Mouse (Mus musculus) heart, postnatal 0 days (tissue): Measurements from ENCODE around the gene Slc25a41. TPM values are rescaled to one million over a fixed set of nuclear protein-coding genes. Genes with fewer than 3 reads are reported as not detected.

Source experiments
- ATAC-seq: fragments of 200-750 bp; cut with Nextera tagmentation; 2 replicates; pipeline ENCODE4 v1.8.0; 2017; ENCODE audit warnings: low read depth, moderate number of reproducible peaks, moderate library complexity; ENCODE audit not compliant: insufficient read depth
- DNase-seq: peaks from one replicate; pipeline ENCODE4 v3.0.0-alpha.2; 2016; ENCODE audit warnings: low spot score
- H3K27ac ChIP-seq: fragments of 300-500 bp; sonication (generic); 2 replicates; pipeline ENCODE4 v1.5.1; 2014; ENCODE audit warnings: low read depth, mild to moderate bottlenecking
- H3K27me3 ChIP-seq: fragments of 300-500 bp; sonication (generic); 2 replicates; pipeline ENCODE4 v1.6.1; 2014; ENCODE audit warnings: low read length, mixed read lengths; ENCODE audit not compliant: control insufficient read depth, insufficient read depth
- H3K36me3 ChIP-seq: fragments of 300-500 bp; sonication (generic); replicated peaks from 2 replicates; pipeline ENCODE4 v1.6.1; 2014; ENCODE audit warnings: low read length, mixed read lengths; ENCODE audit not compliant: control insufficient read depth, insufficient read depth
- H3K4me1 ChIP-seq: fragments of 300-500 bp; sonication (generic); 2 replicates; pipeline ENCODE4 v1.6.1; 2014; ENCODE audit warnings: antibody characterized with exemption; ENCODE audit not compliant: control insufficient read depth, insufficient read depth
- H3K4me2 ChIP-seq: fragments of 300-500 bp; sonication (generic); 2 replicates; pipeline ENCODE4 v1.6.1; 2014; ENCODE audit warnings: low read depth, mild to moderate bottlenecking, low read length, moderate library complexity
- H3K4me3 ChIP-seq: fragments of 300-500 bp; sonication (generic); 2 replicates; pipeline ENCODE4 v1.5.1; 2014; ENCODE audit warnings: low read depth, low read length
- H3K9ac ChIP-seq: fragments of 300-500 bp; sonication (generic); replicated peaks from 2 replicates; pipeline ENCODE4 v1.6.1; 2014; ENCODE audit warnings: low read depth, low read length, mixed read lengths
- H3K9me3 ChIP-seq: fragments of 300-500 bp; sonication (generic); replicated peaks from 2 replicates; pipeline ENCODE4 v1.6.1; 2016; ENCODE audit warnings: low read length; ENCODE audit not compliant: control insufficient read depth
- CTCF ChIP-seq: IDR thresholded peaks from 2 replicates; pipeline ENCODE4 v1.5.1; 2016; ENCODE audit warnings: antibody characterized with exemption, control low read depth, low read depth
- EP300 ChIP-seq: IDR thresholded peaks from 2 replicates; pipeline ENCODE4 v1.6.1; 2016; ENCODE audit warnings: antibody characterized with exemption, low read depth
- WGBS: fragments of 180-500 bp; shearing (Covaris S2); extraction: QIAGEN DNeasy Blood & Tissue Kit; methylation state at CpG from one replicate; pipeline ENCODE4 v1.1.7; 2014; 5-methylcytosine and 5-hydroxymethylcytosine counted together
- polyA plus RNA-seq: library from polyadenylated mRNA; unstranded; fragments of >200 nt; fragmentation: Nextera tagmentation; extraction: Ambion mirVana; gene quantifications from 2 replicates; pipeline ENCODE4 v1.2.1, GENCODE M21; 2015
- total RNA-seq: library from RNA; depleted of rRNA; stranded (reverse); fragments of >200 nt; gene quantifications from 2 replicates; pipeline ENCODE4 v1.2.3, GENCODE M21; 2014; ENCODE audit warnings: low replicate concordance

The Slc25a41 gene
- total and polyA plus RNA-seq, 2 experiments from 2014 or later, result not detected

GRCm38 (mm10) chr17:57020960-57021359, 20.5 kb downstream of the Slc25a41 start:
- H3K36me3 ChIP-seq, result peaks cover 48% of the 10 kb centered on the region
- no peaks in the 10 kb centered on the region for H3K9me3 ChIP-seq
- TF ChIP-seq EP300 (no peak), CTCF (no peak)
- H3K4me1 ChIP-seq, result no peaks in the 10 kb centered on the region
- no peak for ATAC-seq
- no peaks in the 10 kb centered on the region for H3K27me3 ChIP-seq
- no peak overlapping the region for H3K4me2 ChIP-seq
- H3K27ac ChIP-seq, result no peak overlapping the region
- H3K4me3 ChIP-seq, result no peak overlapping the region
- no peak for DNase-seq
- no peak overlapping the region for H3K9ac ChIP-seq
- 83% methylated on average over 5 of the region's 5 CpGs for WGBS

- Histone ChIP-seq H3K4me2 (no peak overlapping the region), H3K4me3 (no peak overlapping the region), H3K27me3 (no peaks in the 10 kb centered on the region), H3K36me3 (peaks cover 36% of the 10 kb centered on the region), H3K9ac (no peak overlapping the region), H3K9me3 (no peaks in the 10 kb centered on the region), H3K27ac (no peak overlapping the region), H3K4me1 (no peaks in the 10 kb centered on the region)
- no peak for ATAC-seq
- WGBS, result 75% methylated on average over 2 of the region's 2 CpGs
- no peak for DNase-seq
- no peak for TF ChIP-seq CTCF
Observed at GRCm38 (mm10) chr17:57019693-57020092, 21.8 kb downstream of the Slc25a41 start.

- peak overlapping the region; percentile 99 for H3K4me2 ChIP-seq
- H3K9me3 ChIP-seq, result no peaks in the 10 kb centered on the region
- H3K36me3 ChIP-seq, result peaks cover 12% of the 10 kb centered on the region
- peak overlapping the region; percentile 85; the same call in 1 of the 2 replicates for H3K27ac ChIP-seq
- 73% methylated on average over 13 of the region's 13 CpGs for WGBS
- TF ChIP-seq CTCF (no peak), EP300 (no peak)
- no peak for DNase-seq
- H3K27me3 ChIP-seq, result no peaks in the 10 kb centered on the region
- ATAC-seq, result no peak
- H3K9ac ChIP-seq, result no peak overlapping the region
- peaks cover 19% of the 10 kb centered on the region for H3K4me1 ChIP-seq
- H3K4me3 ChIP-seq, result peak overlapping the region; percentile 84; the same call in 1 of the 2 replicates
Observed at GRCm38 (mm10) chr17:57012245-57012795, 29.1 kb downstream of the Slc25a41 start.

DNA sequence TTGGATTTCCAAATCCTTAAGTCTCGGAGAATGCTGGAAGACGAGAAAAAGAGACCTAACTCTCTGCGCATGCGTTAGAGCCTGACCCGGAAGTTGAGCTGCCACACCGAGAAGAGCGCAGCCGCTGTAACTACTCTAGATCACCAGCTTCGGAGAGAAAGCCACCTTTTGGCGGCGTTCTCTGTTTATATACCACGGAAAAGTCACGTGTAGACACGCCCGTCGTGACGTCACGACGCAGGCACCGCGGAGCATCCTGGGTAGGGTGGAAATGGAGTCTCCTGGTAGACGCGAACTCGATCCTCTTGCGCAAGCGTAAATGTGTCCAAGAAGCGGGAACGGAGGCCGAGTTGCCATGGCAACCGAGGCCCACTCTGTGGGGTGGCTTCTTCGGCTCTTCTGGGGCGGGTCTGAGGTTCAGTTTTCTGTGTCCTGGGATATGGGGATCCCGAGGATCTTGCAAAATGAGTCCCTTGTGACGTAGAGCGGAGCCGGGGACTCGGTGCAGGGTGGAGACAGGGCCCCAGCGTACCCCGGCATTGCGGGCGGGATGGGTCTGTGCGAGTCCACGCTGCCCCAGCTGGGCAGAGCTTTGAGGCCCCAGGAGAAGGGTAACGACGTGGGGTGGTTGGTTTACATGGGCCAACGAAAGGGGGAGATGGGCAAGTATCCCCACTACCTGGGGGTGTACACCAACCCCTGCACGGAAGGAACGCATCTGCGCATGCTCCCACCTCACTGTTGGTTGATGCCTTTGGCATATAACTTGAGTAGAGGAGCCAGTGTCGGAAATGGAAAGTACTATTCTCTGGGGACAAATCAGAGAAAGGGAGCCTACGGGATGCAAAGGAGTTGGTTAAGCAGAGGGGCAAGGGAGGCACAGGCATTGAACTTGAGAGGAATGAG, 30.0 kb downstream of the Slc25a41 start, which contains the start of the genes Gtf2f1 and Gm17949:
Gene Gtf2f1, minus strand, starts transcription at position 53 of the 906 bp plus-strand sequence.
Gene Gm17949, plus strand, starts transcription at position 234 of the 906 bp plus-strand sequence.
- WGBS, result under 1% methylated on average over 51 of the region's 51 CpGs

GRCm38 (mm10) chr17:57010911-57011235, 30.6 kb downstream of the Slc25a41 start:
- ATAC-seq, result peak; percentile 28
- H3K4me2 ChIP-seq, result peak overlapping the region; percentile 94
- H3K27me3 ChIP-seq, result no peaks in the 10 kb centered on the region
- WGBS, result under 1% methylated on average over 19 of the region's 19 CpGs
- peak overlapping the region; percentile 84 for H3K4me3 ChIP-seq
- H3K9ac ChIP-seq, result peak overlapping the region; percentile 72
- DNase-seq, result no peak
- no peaks in the 10 kb centered on the region for H3K9me3 ChIP-seq
- TF ChIP-seq EP300, result no peak
- TF ChIP-seq CTCF, result no peak
- peaks cover 19% of the 10 kb centered on the region for H3K4me1 ChIP-seq
- H3K36me3 ChIP-seq, result peaks cover 26% of the 10 kb centered on the region
- H3K27ac ChIP-seq, result peak overlapping the region; percentile 72

More for the DNA sequence above, 30.0 kb downstream of the Slc25a41 start, which contains the start of the genes Gtf2f1 and Gm17949:
- H3K27ac ChIP-seq, result peak within 1 kb of the TSS; percentile 85
- no peaks in the 10 kb centered on the region for H3K27me3 ChIP-seq
- H3K9ac ChIP-seq, result peak within 1 kb of the TSS; percentile 78
- TF ChIP-seq EP300 (no peak), CTCF (peak; percentile 7; the same call in 1 of the 2 replicates)
- peak; percentile 94 for ATAC-seq
- H3K9me3 ChIP-seq, result no peaks in the 10 kb centered on the region
- peak within 1 kb of the TSS; percentile 84 for H3K4me3 ChIP-seq
- DNase-seq, result peak; percentile 97
- peaks cover 19% of the 10 kb centered on the region for H3K4me1 ChIP-seq
- H3K36me3 ChIP-seq, result peaks cover 20% of the 10 kb centered on the region
- peak within 1 kb of the TSS; percentile 99 for H3K4me2 ChIP-seq
